Mouse (Mus musculus): ENCODE data around the gene Gabrr2. TPM values are rescaled to one million over a fixed set of nuclear protein-coding genes. Genes with fewer than 3 reads are reported as not detected.

Gene Gabrr2
- total RNA-seq, 1 experiment from 2014 or later: 0.41 TPM

Other genes with a start within 250 kb of the Gabrr2 start
- gene Ankrd6, start 112.2 kb upstream of the Gabrr2 start, total RNA-seq (2021): 3.0 and 5.4 TPM in 2 replicates
- 5.7 and 8.7 TPM in 2 replicates for gene Rragd, start 80.0 kb upstream of the Gabrr2 start, total RNA-seq (2021)
- gene Ube2j1, start 31.6 kb upstream of the Gabrr2 start, total RNA-seq (2021): 80.8 and 82.9 TPM in 2 replicates
- gene Gabrr1, start 69.5 kb downstream of the Gabrr2 start, total RNA-seq (2021): 0.15 and 0.19 TPM in 2 replicates
- gene Pm20d2, start 126.7 kb downstream of the Gabrr2 start, total RNA-seq (2021): 34.2 and 39.1 TPM in 2 replicates
- gene Srsf12, start 146.0 kb downstream of the Gabrr2 start, total RNA-seq (2021): 1.6 and 2.0 TPM in 2 replicates
- 192 and 224 TPM in 2 replicates for gene Pnrc1, start 227.2 kb downstream of the Gabrr2 start, total RNA-seq (2021)
- gene Rngtt, start 247.3 kb downstream of the Gabrr2 start, total RNA-seq (2021): 29.7 and 31.4 TPM in 2 replicates